Mouse (Mus musculus) liver, embryonic 12.5 days (tissue): Measurements from ENCODE around the gene Rabgap1l. TPM values are rescaled to one million over a fixed set of nuclear protein-coding genes. Genes with fewer than 3 reads are reported as not detected.

Experiments
- ATAC-seq: fragments of 200-750 bp; cut with Nextera tagmentation; 2 replicates; pipeline ENCODE4 v1.8.0; 2017; ENCODE audit warnings: moderate number of reproducible peaks, mild to moderate bottlenecking, moderate library complexity
- H3K27ac ChIP-seq: fragments of 300-500 bp; sonication (generic); 2 replicates; pipeline ENCODE4 v1.5.1; 2016; ENCODE audit warnings: mild to moderate bottlenecking
- H3K27me3 ChIP-seq: fragments of 300-500 bp; sonication (generic); replicated peaks from 2 replicates; pipeline ENCODE4 v1.6.1; 2016; ENCODE audit warnings: mild to moderate bottlenecking, moderate library complexity
- H3K36me3 ChIP-seq: fragments of 300-500 bp; sonication (generic); 2 replicates; pipeline ENCODE4 v1.6.1; 2016; ENCODE audit warnings: mild to moderate bottlenecking, moderate library complexity
- H3K4me1 ChIP-seq: fragments of 300-500 bp; sonication (generic); 2 replicates; pipeline ENCODE4 v1.6.1; 2016
- H3K4me2 ChIP-seq: fragments of 300-500 bp; sonication (generic); 2 replicates; pipeline ENCODE4 v1.6.1; 2016; ENCODE audit warnings: mild to moderate bottlenecking, moderate library complexity
- H3K4me3 ChIP-seq: fragments of 300-500 bp; sonication (generic); 2 replicates; pipeline ENCODE4 v1.5.1; 2016; ENCODE audit warnings: mild to moderate bottlenecking, moderate library complexity
- H3K9ac ChIP-seq: fragments of 300-500 bp; sonication (generic); 2 replicates; pipeline ENCODE4 v1.6.1; 2016; ENCODE audit warnings: mild to moderate bottlenecking, moderate library complexity
- H3K9me3 ChIP-seq: fragments of 300-500 bp; sonication (generic); replicated peaks from 2 replicates; pipeline ENCODE4 v1.6.1; 2016; ENCODE audit warnings: mild to moderate bottlenecking, moderate library complexity
- whole genome bisulfite sequencing: fragments of 180-500 bp; shearing (Covaris S2); methylation state at CpG from one replicate; pipeline ENCODE4 v1.1.7; 2016; ENCODE audit not compliant: insufficient replicate concordance; 5-methylcytosine and 5-hydroxymethylcytosine counted together
- polyA plus RNA-seq: library from polyadenylated mRNA; unstranded; fragments of >200 nt; fragmentation: Nextera tagmentation; extraction: Ambion mirVana; gene quantifications from 2 replicates; pipeline ENCODE4 v1.2.1, GENCODE M21; 2016

The Rabgap1l gene
- polyA plus RNA-seq, 1 experiment from 2014 or later, result 55.8 TPM

DNA sequence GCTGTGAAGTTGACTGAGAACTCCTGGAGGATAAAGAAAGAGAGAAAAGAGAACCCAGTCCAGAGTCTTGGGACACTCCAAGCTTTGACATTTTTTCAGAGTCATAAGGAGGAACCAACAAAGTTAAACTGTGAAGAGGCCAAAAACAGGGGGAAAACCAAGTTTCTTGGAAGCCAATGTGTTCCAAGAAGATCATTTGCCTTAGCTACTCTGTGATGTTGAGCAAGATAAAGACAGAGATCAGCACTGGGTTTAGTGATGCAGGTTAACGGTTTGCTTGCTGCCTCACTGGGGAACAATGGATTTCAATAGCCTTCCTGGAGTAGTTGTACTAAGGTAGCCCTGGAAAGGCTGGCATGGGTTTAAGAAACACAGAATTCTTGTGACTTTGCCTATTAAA, 18.9 kb upstream of the Rabgap1l start:
- Histone ChIP-seq H3K36me3 (no peaks in the 10 kb centered on the region), H3K4me1 (peaks cover 35% of the 10 kb centered on the region), H3K4me3 (no peak overlapping the region), H3K4me2 (peak overlapping the region; percentile 34), H3K9ac (0 out of 2 replicates have a peak overlapping the region, but pooled peaks have one; percentile 29), H3K27ac (peak overlapping the region; percentile 63), H3K9me3 (no peaks in the 10 kb centered on the region), H3K27me3 (no peaks in the 10 kb centered on the region)
- WGBS, result 10% methylated on average over 1 of the region's 1 CpGs
- ATAC-seq, result peak; percentile 76

DNA sequence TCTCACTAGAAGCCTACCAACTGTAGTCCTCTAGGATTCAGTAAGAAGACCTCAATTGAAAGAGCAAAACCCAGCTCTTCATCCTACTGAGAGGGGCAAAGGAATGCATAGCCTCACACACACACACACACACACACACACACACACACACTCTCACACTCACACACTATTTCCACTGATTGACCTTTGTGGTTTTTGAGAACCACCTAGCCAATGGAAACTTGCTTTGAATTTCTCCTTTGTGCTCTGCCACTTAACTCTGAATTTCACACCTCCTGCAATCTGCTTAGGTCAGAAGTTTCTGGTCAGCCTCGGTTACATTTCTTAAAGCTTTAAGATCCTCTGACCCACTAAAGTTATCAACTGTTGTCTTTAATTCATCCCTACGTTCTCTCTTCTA, 12.3 kb upstream of the Rabgap1l start:
- Histone ChIP-seq H3K4me3 (no peak overlapping the region), H3K36me3 (no peaks in the 10 kb centered on the region), H3K27ac (no peak overlapping the region), H3K27me3 (no peaks in the 10 kb centered on the region), H3K4me1 (no peaks in the 10 kb centered on the region), H3K9ac (no peak overlapping the region), H3K4me2 (no peak overlapping the region), H3K9me3 (no peaks in the 10 kb centered on the region)
- ATAC-seq, result no peak
- 51% methylated on average over 2 of the region's 2 CpGs for WGBS

DNA sequence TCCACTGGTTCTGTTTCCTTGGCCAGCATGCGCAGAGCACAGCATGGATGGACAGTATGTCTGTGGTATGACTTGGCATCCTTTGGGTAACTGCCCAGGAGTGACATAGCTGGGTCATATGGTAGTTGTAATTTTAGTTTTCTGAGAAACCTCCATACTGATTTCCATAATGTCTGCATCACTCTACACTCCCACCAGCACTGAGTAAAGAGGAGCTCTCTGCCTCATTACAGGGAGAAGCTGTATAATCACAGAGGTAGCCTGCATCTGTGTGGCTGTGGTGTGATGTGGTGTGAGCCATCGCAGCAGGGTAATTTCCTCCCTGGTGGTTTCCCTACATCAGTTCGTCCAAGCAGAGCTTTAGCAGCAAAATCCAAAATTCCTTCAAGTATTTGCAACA, 7.0 kb upstream of the Rabgap1l start:
- Histone ChIP-seq H3K4me3 (no peak overlapping the region), H3K27me3 (no peaks in the 10 kb centered on the region), H3K4me1 (peaks cover 14% of the 10 kb centered on the region), H3K9ac (no peak overlapping the region), H3K36me3 (no peaks in the 10 kb centered on the region), H3K27ac (no peak overlapping the region), H3K9me3 (no peaks in the 10 kb centered on the region), H3K4me2 (no peak overlapping the region)
- WGBS, result 65% methylated on average over 3 of the region's 3 CpGs
- no peak for ATAC-seq

DNA sequence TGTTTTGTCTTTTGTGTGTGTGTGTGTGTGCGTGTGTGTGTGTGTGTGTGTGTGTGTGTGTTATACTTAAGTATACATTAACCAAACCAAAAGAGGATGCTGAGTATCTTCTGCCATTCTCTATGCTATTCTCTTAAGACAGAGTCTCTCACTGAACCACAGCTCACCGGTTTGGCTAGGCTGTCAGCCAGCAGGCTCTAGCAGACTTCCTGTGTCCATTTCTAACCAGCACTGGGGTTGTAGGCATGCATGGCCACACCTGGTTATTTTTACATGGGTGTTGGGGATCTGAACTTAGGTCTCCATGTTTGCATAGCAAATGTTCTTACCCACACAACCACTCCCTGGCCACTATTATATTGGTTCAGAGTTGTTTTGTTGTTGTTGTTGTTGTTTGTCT, 2.0 kb upstream of the Rabgap1l start:
- H3K27me3 ChIP-seq, result no peaks in the 10 kb centered on the region
- WGBS, result 48% methylated on average over 2 of the region's 2 CpGs
- H3K4me2 ChIP-seq, result no peak overlapping the region
- ATAC-seq, result no peak
- H3K4me3 ChIP-seq, result no peak overlapping the region
- H3K27ac ChIP-seq, result peak overlapping the region; percentile 95
- no peaks in the 10 kb centered on the region for H3K36me3 ChIP-seq
- no peaks in the 10 kb centered on the region for H3K9me3 ChIP-seq
- H3K9ac ChIP-seq, result no peak overlapping the region
- H3K4me1 ChIP-seq, result peaks cover 45% of the 10 kb centered on the region

DNA sequence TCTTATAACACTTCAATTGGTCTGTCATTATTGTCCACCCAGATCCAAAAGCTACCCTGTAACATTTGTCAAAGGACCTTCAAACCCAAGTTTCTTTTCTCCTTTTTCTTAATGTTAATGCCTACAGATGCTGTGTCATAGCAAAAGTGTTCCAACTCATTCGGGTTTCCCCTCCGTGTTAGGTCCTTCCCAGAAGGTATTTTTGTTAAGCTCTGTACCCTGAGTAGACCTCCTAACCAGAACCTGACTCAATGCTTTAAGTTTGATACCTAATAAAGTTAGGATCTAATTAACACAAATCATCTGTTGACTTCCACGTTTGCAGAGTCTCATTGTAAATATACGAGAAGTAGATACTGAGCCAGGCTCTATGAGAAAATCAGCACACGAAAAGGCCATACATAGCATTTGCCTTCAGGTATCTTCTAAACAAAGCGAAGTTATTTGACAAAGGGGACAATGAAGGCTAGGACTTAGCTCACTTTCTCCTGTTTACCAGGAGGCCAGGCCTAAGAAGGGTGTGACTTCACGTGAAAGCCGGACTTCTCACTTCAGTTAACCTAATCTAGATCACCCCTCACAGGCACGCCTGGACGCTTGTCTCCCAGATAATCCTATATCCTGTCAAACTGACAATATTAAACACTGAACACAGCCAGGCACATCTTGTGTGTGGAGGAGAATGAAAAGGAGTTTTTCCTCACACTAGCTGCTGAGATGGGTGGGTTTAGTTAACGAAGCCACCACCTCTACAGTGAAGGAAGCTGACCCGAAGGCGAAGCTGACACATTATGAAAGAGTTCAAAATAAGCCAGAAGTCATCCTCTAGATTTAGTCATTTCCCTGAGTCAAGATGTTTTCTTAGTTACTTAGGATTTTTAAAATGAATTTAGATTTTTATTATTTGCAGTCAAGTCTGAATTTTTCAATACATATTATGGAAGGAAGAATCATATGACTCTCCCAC, 1.1 kb upstream of the Rabgap1l start:
- WGBS, result 30% methylated on average over 13 of the region's 13 CpGs
- H3K4me2 ChIP-seq, result peak overlapping the region; percentile 75
- H3K36me3 ChIP-seq, result no peaks in the 10 kb centered on the region
- peak overlapping the region; percentile 95 for H3K27ac ChIP-seq
- no peak overlapping the region; the same call in 1 of the 2 replicates for H3K4me3 ChIP-seq
- peak; percentile 84 for ATAC-seq
- peak overlapping the region; percentile 99 for H3K9ac ChIP-seq
- H3K9me3 ChIP-seq, result no peaks in the 10 kb centered on the region
- peaks cover 51% of the 10 kb centered on the region for H3K4me1 ChIP-seq
- H3K27me3 ChIP-seq, result no peaks in the 10 kb centered on the region

DNA sequence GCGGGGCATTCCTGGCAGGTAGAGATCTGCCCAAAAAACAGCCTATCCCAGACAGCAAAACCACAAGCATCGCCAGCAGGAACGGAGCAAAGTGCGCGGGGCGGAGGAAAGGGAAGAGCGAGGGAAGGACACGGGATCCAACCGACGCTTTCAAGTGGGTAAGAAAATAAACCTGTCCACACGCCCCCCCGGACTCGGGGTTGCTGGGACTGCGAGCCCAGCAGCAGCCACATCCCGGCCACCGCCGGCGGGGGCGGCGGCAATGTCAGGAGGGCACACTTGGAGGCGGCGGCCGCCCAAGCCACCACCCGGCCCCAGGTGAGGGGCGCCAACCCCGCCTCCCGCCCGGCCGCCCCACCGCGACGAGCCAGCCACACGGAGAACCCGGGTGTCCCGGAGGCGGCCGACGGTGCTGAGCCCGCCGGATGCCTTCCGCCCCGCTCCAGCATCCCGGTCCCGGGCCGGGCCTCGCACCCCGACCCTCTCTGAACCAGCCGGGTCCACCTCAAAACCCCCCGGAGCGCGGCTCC, 790 bp downstream of the Rabgap1l start:
- WGBS, result under 1% methylated on average over 47 of the region's 51 CpGs
- Histone ChIP-seq H3K9me3 (no peaks in the 10 kb centered on the region), H3K27ac (peak overlapping the region; percentile 95), H3K4me2 (peak overlapping the region; percentile 75), H3K9ac (peak overlapping the region; percentile 99), H3K36me3 (no peaks in the 10 kb centered on the region), H3K27me3 (no peaks in the 10 kb centered on the region), H3K4me3 (peak overlapping the region; percentile 99), H3K4me1 (peaks cover 61% of the 10 kb centered on the region)
- ATAC-seq, result peak; percentile 58

DNA sequence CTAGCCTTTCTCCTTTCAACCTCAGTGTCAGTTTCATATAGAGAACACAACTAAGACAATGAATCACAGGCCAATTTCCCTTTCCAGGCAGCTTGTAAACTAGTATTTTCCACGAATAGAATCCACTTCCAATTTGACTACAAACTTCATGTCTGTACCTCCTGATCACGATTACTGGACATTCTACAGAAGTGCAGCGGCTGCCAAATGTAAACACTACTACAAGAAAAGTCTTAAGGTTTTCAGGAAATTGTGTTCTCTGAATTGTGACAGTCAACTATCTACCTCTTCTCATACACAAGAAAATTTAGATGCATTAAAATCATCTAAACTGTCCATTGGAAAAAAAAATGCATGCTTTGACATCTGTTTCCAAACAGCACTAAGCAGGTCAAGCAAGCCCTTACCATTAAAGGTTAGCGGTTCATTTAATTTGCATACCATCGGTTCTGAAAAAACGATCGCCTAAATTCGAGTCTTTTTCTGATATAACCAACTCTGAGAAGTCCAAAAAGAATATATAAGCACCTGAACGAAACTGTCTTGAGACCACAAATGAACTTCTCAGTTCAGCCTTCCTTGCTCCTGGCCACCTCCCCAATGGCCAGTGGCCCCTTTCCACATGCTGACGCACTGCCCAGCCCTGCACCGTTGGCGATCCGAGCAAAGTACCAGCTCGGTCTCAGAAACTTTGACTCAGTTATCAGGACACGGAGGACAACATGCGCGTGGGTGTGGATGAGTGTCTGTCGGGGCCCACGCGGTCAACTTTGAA, 1.4 kb downstream of the Rabgap1l start:
- Histone ChIP-seq H3K4me2 (peak overlapping the region; percentile 75), H3K9me3 (no peaks in the 10 kb centered on the region), H3K4me3 (peak overlapping the region; percentile 99), H3K36me3 (no peaks in the 10 kb centered on the region), H3K4me1 (peaks cover 67% of the 10 kb centered on the region), H3K9ac (peak overlapping the region; percentile 99), H3K27me3 (no peaks in the 10 kb centered on the region), H3K27ac (peak overlapping the region; percentile 95)
- peak; percentile 31 for ATAC-seq
- WGBS, result 6% methylated on average over 20 of the region's 20 CpGs

DNA sequence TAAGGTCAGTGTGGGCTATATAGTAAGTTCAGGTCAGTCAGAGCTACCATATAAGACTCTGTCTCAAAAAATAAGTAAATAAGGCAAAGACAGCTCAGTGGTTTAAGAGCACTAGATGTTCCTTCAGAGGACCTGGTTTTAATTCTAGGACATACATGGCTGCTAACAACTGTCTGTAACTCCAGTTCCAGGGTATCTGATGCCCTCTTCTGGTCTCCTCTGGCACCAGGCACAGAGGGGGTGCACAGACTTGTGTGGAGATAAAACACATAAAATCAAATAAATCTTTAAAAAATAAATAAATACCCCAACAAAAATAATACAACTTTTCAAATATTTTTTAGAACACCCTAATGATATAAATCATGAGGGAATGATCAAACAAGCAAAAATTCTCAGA, 2.4 kb downstream of the Rabgap1l start:
- Histone ChIP-seq H3K27ac (no peak overlapping the region), H3K9me3 (no peaks in the 10 kb centered on the region), H3K9ac (no peak overlapping the region), H3K4me2 (0 out of 2 replicates have a peak overlapping the region, but pooled peaks have one; percentile 75), H3K27me3 (no peaks in the 10 kb centered on the region), H3K36me3 (no peaks in the 10 kb centered on the region), H3K4me1 (peaks cover 67% of the 10 kb centered on the region), H3K4me3 (no peak overlapping the region)
- no peak for ATAC-seq

DNA sequence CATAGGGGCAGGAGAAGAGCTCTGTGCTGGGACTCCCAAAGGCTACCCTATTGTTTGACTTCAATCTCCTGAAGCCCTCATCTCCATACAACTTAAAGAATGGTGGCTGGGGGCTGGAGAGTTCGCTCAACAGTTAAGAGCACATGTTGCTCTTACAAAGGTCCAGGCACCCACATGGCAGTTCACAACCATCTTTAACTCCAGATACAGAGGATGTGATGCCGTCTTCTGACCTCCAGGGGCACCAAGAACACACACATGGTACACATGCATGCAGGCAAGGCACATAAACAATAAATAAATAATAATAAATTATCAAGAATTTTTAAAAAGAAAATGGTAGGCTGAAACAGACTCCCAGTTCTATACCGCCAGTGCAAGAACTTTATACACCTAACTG, 3.1 kb downstream of the Rabgap1l start:
- H3K4me1 ChIP-seq, result peaks cover 63% of the 10 kb centered on the region

DNA sequence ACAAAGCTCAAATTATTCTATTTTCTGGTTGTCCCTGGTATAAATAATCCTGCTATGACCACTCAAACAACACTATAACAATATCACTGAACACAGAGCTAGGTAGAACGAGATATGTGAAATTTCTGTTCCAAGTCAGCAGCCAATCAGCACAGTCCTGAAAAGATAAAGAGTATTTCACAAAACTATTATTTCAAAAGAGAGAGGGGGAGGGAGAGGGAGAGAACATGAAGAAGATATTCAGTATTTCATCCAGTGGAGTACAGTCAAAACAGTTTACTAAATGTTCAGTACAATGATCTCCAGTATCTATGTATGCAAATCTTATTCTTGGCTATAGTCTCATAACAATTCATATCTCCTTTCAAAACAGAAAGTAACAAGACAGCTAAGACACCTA, 5.1 kb downstream of the Rabgap1l start:
- peak overlapping the region; percentile 45 for H3K4me2 ChIP-seq
- H3K27ac ChIP-seq, result no peak overlapping the region
- H3K4me1 ChIP-seq, result peaks cover 56% of the 10 kb centered on the region
- WGBS, result 21% methylated on average over 1 of the region's 1 CpGs
- H3K9me3 ChIP-seq, result no peaks in the 10 kb centered on the region
- no peak overlapping the region for H3K4me3 ChIP-seq
- H3K9ac ChIP-seq, result peak overlapping the region; percentile 46; the same call in 1 of the 2 replicates
- H3K27me3 ChIP-seq, result no peaks in the 10 kb centered on the region
- no peaks in the 10 kb centered on the region for H3K36me3 ChIP-seq
- ATAC-seq, result no peak

More for the DNA sequence above, 3.1 kb downstream of the Rabgap1l start:
- no peaks in the 10 kb centered on the region for H3K36me3 ChIP-seq
- H3K4me3 ChIP-seq, result no peak overlapping the region
- 77% methylated on average over 3 of the region's 3 CpGs for WGBS
- H3K27ac ChIP-seq, result 0 out of 2 replicates have a peak overlapping the region, but pooled peaks have one; percentile 30
- no peak for ATAC-seq
- no peak overlapping the region for H3K9ac ChIP-seq
- no peaks in the 10 kb centered on the region for H3K27me3 ChIP-seq
- H3K9me3 ChIP-seq, result no peaks in the 10 kb centered on the region
- no peak overlapping the region for H3K4me2 ChIP-seq

DNA sequence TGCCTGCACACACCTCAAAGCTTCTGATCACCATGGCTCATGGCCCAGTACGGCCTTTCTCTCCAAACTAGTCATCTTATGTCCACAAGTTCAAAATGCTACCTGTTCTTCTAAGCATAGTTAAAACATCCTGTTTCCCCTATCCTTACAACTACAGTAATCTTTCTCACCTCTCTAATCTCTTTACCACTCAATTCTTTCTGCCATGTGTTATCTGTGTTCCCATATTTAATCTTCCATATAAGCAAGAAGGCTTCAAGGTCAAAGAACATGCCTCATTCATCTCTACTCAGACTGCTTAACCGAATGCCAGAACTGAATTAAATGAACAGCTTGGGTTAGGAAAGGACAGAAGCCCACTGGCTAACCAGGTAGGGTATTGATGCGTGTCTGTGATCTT, 5.8 kb downstream of the Rabgap1l start:
- peak overlapping the region; percentile 45 for H3K4me2 ChIP-seq
- 83% methylated on average over 3 of the region's 3 CpGs for WGBS

DNA sequence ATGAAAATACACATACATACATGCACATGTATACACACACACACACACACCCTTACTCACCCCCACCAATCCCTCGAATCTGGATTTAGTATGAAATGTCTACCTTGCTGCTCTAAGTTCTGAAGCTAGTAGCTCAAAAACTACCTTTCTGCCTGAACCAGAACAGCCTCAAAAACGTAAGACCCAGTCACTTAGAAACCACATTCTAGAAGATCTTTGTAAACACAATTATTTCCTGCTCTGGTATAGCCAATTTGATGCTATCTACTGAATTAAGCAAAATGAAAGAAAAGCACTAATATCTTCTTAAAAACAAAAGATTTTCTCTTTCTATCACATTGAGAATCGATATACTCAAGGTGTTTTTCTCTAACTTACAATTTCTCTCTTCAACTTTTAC, 6.4 kb downstream of the Rabgap1l start:
- Histone ChIP-seq H3K4me2 (no peak overlapping the region), H3K4me1 (peaks cover 54% of the 10 kb centered on the region), H3K36me3 (no peaks in the 10 kb centered on the region), H3K9me3 (no peaks in the 10 kb centered on the region), H3K27me3 (no peaks in the 10 kb centered on the region), H3K27ac (no peak overlapping the region), H3K9ac (no peak overlapping the region), H3K4me3 (no peak overlapping the region)
- 75% methylated on average over 3 of the region's 3 CpGs for WGBS
- no peak for ATAC-seq

More for the DNA sequence above, 5.8 kb downstream of the Rabgap1l start:
- Histone ChIP-seq H3K4me3 (no peak overlapping the region), H3K27me3 (no peaks in the 10 kb centered on the region), H3K9me3 (no peaks in the 10 kb centered on the region), H3K4me1 (peaks cover 55% of the 10 kb centered on the region), H3K36me3 (no peaks in the 10 kb centered on the region), H3K9ac (no peak overlapping the region), H3K27ac (peak overlapping the region; percentile 59)
- no peak for ATAC-seq
